Mouse (Mus musculus) A20 (cell line): ENCODE measurements at regions not wholly inside any gene's neighbourhood (a gene's known extent, or its start where the extent isn't known, plus 50 kb on each side); places are given as distances from the start of the nearest gene placed in this dataset.
"Not testable (repeated sequence)": the region's sequence is repeated elsewhere in the genome, so short reads cannot be mapped to it uniquely, and the experiment has no call there.

ENCODE experiments used
- DNase-seq: peaks from one replicate; pipeline ENCODE4 v3.0.0-alpha.2; 2011; ENCODE audit warnings: low read depth, low spot score

- no peak for DNase-seq
These were observed 132.9 kb downstream of the Snx18 start for GRCm38 (mm10) chr13:113485511-113485910.

GRCm38 (mm10) chr13:113484159-113484762, 134.1 kb downstream of the Snx18 start:
- DNase-seq, result no peak

GRCm38 (mm10) chr13:113482911-113483310, 135.5 kb downstream of the Snx18 start:
- no peak for DNase-seq

- DNase-seq, result no peak
These were observed 140.4 kb downstream of the Snx18 start for GRCm38 (mm10) chr13:113477901-113478510.

- DNase-seq, result no peak
These were observed 147.4 kb downstream of the Snx18 start for GRCm38 (mm10) chr13:113470822-113471557.

- DNase-seq, result no peak
These were observed 153.9 kb downstream of the Snx18 start for GRCm38 (mm10) chr13:113464190-113465064.

GRCm38 (mm10) chr13:113463420-113463819, 154.9 kb downstream of the Snx18 start:
- DNase-seq, result no peak

GRCm38 (mm10) chr13:113454490-113455295, 161.7 kb downstream of the BC067074 start:
- peak; percentile 13 for DNase-seq

GRCm38 (mm10) chr13:113448378-113448777, 155.4 kb downstream of the BC067074 start:
- no peak for DNase-seq

GRCm38 (mm10) chr13:113446226-113446625, 153.3 kb downstream of the BC067074 start:
- DNase-seq, result no peak

GRCm38 (mm10) chr13:113444481-113444880, 151.5 kb downstream of the BC067074 start:
- not testable (repeated sequence) for DNase-seq

GRCm38 (mm10) chr13:113443078-113443477, 150.1 kb downstream of the BC067074 start:
- no peak for DNase-seq

GRCm38 (mm10) chr13:113442169-113442568, 149.2 kb downstream of the BC067074 start:
- DNase-seq, result no peak

GRCm38 (mm10) chr13:113440137-113440536, 147.2 kb downstream of the BC067074 start:
- DNase-seq, result no peak

GRCm38 (mm10) chr13:113439516-113439915, 146.6 kb downstream of the BC067074 start:
- no peak for DNase-seq

GRCm38 (mm10) chr13:113438872-113439271, 145.9 kb downstream of the BC067074 start:
- DNase-seq, result no peak

- DNase-seq, result no peak
These were observed 143.3 kb downstream of the BC067074 start for GRCm38 (mm10) chr13:113436288-113436687.

- no peak for DNase-seq
These were observed 142.2 kb downstream of the BC067074 start for GRCm38 (mm10) chr13:113435117-113435516.

GRCm38 (mm10) chr13:113433456-113433855, 140.5 kb downstream of the BC067074 start:
- DNase-seq, result no peak

GRCm38 (mm10) chr13:113429615-113430014, 136.7 kb downstream of the BC067074 start:
- DNase-seq, result peak; percentile 50
